Mouse (Mus musculus) G1E-ER4 (cell line): ENCODE results near the gene Dhrs3. TPM values are rescaled to one million over a fixed set of nuclear protein-coding genes. Genes with fewer than 3 reads are reported as not detected.

Source experiments
- GATA1 ChIP-seq: IDR thresholded peaks from one replicate; pipeline ENCODE4 v1.8.0; 2012; ENCODE audit warnings: low read length, inconsistent platforms
- polyA plus RNA-seq: library from polyadenylated mRNA; stranded (reverse); fragments of >175 nt; gene quantifications from 2 replicates; pipeline ENCODE4 v1.2.3, GENCODE M21; 2012

The Dhrs3 gene
- 0.27 and 0.32 TPM in 2 replicates for polyA plus RNA-seq

- TF ChIP-seq GATA1 = no peak
These were observed at the start of gene Dhrs3 for GRCm38 (mm10) chr4:144892133-144892936. Gene Dhrs3 (plus strand): TSS chr4:144892827.

DNA sequence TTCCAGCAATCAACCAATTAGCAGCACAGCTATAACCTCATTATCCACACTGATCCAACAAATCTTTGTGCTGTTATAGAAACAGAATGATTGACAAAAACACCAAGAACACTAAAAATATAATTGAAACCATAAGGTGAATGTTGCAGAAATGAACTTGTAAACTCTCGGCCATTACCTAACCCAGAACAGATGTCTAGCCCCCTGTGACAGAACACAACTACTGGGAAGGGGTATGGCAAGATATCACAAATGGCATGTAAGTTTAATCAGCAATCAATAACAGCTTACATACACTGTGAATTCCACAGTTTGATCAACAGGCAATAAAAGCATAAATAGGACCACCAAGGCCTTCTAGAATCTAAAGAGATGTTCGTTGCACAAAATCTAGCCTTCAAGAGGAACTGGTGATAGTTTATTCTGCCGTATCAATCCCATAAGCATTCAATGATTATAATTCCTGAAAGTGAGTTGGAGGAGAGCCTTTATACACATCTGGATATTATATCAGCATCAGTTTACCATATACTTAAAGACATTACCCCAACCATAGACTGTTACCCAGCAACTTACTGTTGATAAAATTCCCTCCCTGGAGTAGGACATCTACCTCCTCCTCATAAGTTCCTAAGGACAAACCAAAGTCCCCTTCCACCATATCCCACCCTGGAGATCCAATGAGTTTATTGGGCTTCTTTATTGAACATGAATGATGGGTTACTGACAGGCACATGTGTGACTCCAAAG lies 30.7 kb upstream of the Dhrs3 start:
- TF ChIP-seq GATA1 = no peak

DNA sequence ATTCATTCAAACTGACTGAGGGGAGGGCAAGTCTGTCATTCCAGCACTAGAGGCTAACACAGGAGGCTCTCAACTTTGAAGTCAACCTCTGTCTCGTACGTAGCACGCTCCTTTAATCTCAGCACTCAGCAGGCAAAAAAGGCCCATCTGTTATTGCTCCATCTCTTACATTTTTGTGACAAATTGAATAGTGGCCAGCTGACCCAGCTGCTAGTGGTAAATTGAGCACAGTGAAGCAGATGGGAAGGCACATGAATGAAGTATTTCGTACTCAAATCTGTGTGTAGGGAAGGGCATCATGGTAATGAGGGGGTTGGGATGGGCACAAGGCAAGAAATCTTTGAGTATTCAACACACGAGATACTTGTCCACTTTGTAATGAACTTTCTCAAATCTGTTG lies 24.7 kb upstream of the Dhrs3 start:
- TF ChIP-seq GATA1 = no peak

- no peak for TF ChIP-seq GATA1
These were observed 24.0 kb upstream of the Dhrs3 start for GRCm38 (mm10) chr4:144868584-144868983.

DNA sequence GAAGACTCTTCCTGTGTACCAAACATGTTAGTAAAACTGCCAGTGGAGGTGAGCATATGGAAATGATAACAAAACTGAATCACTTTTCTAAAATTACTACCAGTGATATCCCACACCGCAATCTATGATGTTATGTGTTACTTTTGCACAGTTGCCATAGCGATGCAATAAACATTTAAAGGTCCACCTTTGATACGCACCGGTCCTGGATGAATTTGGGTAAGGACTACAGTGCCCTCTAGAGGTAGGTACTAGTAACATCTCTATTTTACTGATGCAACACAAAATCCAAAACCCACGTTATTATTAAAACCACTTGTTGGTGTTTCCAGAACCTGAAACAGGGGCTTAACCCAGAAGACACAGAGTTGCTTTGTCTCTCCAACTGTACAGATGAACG lies 19.7 kb upstream of the Dhrs3 start:
- TF ChIP-seq GATA1 = no peak

DNA sequence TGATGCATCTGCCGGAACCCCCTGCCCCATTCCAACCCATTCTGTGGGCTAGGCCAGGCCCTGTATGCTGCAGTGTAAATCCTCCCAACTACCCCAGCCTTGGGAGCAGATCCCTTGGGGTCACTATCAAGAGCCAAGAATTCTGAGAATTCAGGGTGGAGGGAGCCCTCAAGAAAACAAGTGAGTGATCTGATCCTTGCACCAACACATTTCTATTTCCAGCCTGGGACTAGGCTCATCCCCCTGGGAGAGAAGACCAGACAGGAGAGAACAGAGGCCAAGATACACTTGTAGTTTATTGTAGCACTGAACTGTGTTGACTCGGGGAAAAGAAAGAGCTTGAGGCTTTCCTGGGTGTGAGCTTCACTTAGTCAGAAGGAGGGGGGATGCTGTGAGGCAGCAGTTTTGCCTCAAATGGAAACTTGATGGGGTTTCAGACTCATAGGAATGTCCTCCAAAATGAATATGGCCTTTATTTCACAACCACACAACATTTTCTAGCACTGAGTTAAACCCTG lies 17.0 kb upstream of the Dhrs3 start:
- TF ChIP-seq GATA1 = no peak

GRCm38 (mm10) chr4:144879549-144879948 lies 13.1 kb upstream of the Dhrs3 start:
- TF ChIP-seq GATA1 = no peak

DNA sequence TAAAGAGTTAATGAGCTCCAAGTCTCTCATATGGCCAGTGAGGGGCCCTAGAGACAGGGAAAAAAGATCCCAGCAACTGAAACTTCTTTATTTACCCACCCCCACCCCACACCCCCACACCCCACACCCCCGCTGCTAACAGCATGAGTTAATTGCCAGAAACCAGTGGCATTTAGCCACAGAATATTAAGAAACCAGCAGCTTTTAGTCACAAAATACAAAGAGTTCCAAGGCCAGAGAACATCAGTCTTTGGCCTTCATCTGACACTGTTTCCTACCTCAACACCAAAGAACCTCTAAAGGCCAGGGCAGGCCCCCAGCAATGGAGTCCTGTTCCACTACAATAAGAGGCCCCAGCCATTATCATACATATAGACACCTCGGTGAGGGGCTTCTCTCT lies 11.3 kb upstream of the Dhrs3 start:
- TF ChIP-seq GATA1 = no peak

GRCm38 (mm10) chr4:144882881-144883331 lies 9.7 kb upstream of the Dhrs3 start:
- TF ChIP-seq GATA1 = no peak

GRCm38 (mm10) chr4:144886460-144886859 lies 6.2 kb upstream of the Dhrs3 start:
- no peak for TF ChIP-seq GATA1

GRCm38 (mm10) chr4:144888750-144889149 lies 3.9 kb upstream of the Dhrs3 start:
- no peak for TF ChIP-seq GATA1

- TF ChIP-seq GATA1 = no peak
These were observed 2.9 kb upstream of the Dhrs3 start for GRCm38 (mm10) chr4:144889505-144890301.

DNA sequence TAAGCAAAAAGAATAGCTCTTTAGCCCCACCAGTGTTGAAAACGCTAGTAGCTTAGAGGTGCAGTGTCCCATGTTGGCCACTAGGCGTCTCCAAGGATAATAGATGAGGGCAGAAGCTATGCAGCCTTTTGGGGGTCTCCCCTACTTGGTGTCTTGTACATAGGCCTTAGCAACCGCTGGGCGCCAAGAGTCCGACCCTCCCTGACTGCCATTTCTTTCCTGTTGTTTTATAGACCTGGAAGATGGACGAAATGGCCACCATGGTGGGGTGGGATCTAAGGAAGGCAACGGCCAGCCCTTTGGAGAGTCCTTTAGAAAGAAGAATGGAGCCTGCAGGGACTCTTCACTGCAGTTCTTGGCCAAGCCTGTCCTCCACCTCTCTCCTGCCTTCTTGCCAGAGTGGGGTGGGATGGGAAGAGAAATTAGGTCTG lies 1.9 kb upstream of the Dhrs3 start:
- no peak for TF ChIP-seq GATA1

DNA sequence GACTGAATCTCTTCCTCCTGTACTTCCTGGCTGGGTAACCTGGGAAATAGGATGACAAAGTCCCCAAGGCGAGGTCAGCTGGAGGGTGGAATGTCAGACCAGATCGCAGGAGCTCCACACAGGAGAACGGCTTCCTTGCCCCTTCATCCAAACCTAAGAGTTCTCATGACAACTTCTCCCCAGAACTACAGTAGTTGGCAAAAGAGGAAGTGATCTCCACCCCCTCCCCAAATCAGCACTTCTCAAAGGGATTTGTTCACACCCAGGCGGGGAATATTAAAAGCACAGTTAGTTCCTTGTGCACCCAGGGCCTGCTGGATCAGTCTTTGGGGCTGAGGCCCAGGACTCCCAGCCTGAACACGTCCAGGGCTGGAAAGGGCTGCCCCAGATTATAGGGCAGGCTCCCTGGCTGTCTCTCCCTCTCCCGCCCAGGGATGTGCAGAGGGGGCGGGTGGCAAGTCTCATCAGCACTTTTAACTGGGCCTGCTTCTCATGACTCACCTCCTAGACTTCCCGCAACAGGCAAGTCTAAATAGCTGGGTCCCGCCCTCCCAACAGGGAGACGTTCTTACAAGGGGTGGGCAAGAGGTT lies 1.4 kb upstream of the Dhrs3 start:
- no peak for TF ChIP-seq GATA1

DNA sequence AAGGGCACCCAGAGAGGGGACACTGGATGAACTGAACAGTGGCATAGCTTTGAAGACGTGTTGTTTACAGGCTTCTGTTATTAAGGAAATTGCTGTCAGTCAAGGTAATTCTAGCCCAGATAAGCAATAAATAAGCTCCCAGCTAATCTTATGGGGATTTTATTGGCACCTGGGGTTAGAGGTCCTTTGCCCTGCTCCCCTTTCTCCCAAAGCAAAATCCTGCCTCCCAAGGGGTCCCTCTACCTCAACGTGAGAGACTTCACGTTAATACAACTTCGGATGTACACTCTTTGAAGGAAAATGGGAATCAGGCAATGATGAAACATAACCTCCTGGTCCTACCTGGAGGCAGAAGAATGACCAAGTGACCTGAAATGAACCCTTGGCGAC lies 889 bp upstream of the Dhrs3 start:
- TF ChIP-seq GATA1 = no peak

DNA sequence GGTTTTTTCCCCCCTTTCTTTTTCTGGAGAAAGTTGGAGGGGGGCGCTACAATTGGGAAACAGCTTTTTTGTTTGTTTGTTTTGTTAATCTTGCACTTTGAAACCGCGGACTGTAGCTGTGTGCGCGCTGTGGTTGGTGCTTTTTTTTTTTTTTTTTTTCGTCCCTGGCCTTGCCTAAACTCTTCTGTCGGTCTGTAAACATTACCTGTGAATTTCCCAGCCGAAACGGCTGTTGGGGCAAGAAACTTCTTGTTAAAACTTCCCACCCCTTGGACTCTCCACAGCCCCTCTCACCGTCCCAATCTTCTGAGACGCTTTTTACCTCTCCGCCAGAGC lies 278 bp downstream of the Dhrs3 start:
- no peak for TF ChIP-seq GATA1
